Mouse (Mus musculus) olfactory bulb, adult 2 months (tissue): Measurements from ENCODE around the gene Creb5. TPM values are rescaled to one million over a fixed set of nuclear protein-coding genes. Genes with fewer than 3 reads are reported as not detected.

Source experiments
- H3K27ac ChIP-seq: fragments of 200-500 bp; 2 replicates; pipeline ENCODE4 v1.5.1; 2012; ENCODE audit warnings: low read depth, low read length; ENCODE audit not compliant: insufficient read depth
- H3K4me1 ChIP-seq: fragments of 200-500 bp; 2 replicates; pipeline ENCODE4 v1.6.1; 2012; ENCODE audit warnings: low read length; ENCODE audit not compliant: control insufficient read depth, insufficient read depth
- H3K4me3 ChIP-seq: fragments of 200-500 bp; 2 replicates; pipeline ENCODE4 v1.5.1; 2012; ENCODE audit warnings: mild to moderate bottlenecking, low read depth, low read length, moderate library complexity; ENCODE audit not compliant: insufficient read depth
- CTCF ChIP-seq: fragments of 200-500 bp; IDR thresholded peaks from 2 replicates; pipeline ENCODE4 v1.5.1; 2012; ENCODE audit warnings: low read depth, mild to moderate bottlenecking, low read length, moderate library complexity; ENCODE audit not compliant: insufficient read depth
- POLR2A ChIP-seq: fragments of 200-500 bp; IDR thresholded peaks from 2 replicates; pipeline ENCODE4 v1.6.1; 2012; ENCODE audit warnings: mild to moderate bottlenecking, low read depth, low read length, moderate library complexity; ENCODE audit not compliant: insufficient read depth
- whole genome bisulfite sequencing: fragments of 180-500 bp; shearing (Covaris S2); methylation state at CpG from one replicate; pipeline ENCODE4 v1.1.7; 2018; 5-methylcytosine and 5-hydroxymethylcytosine counted together
- polyA plus RNA-seq: library from polyadenylated mRNA; stranded (reverse); fragments of >200 nt; gene quantifications from 2 replicates; pipeline ENCODE4 v1.2.4, GENCODE M21; 2012; ENCODE audit warnings: low replicate concordance; ENCODE audit not compliant: missing spikeins, insufficient read depth, insufficient read length

Creb5 gene
- polyA plus RNA-seq, 1 experiment = not detected

- Histone ChIP-seq H3K4me1 (no peaks in the 10 kb centered on the region), H3K27ac (no peak overlapping the region), H3K4me3 (no peak overlapping the region)
- WGBS = 85% methylated on average over 1 of the region's 1 CpGs
- TF ChIP-seq POLR2A = no peak
- no peak for TF ChIP-seq CTCF
Observed at GRCm38 (mm10) chr6:53619676-53620075, 332.6 kb downstream of the Creb5 start.

- whole genome bisulfite sequencing = 91% methylated on average over 5 of the region's 5 CpGs
- TF ChIP-seq POLR2A (no peak), CTCF (no peak)
- H3K27ac ChIP-seq = no peak overlapping the region
- no peak overlapping the region for H3K4me3 ChIP-seq
- no peaks in the 10 kb centered on the region for H3K4me1 ChIP-seq
Observed at GRCm38 (mm10) chr6:53621295-53621694, 334.2 kb downstream of the Creb5 start.

DNA sequence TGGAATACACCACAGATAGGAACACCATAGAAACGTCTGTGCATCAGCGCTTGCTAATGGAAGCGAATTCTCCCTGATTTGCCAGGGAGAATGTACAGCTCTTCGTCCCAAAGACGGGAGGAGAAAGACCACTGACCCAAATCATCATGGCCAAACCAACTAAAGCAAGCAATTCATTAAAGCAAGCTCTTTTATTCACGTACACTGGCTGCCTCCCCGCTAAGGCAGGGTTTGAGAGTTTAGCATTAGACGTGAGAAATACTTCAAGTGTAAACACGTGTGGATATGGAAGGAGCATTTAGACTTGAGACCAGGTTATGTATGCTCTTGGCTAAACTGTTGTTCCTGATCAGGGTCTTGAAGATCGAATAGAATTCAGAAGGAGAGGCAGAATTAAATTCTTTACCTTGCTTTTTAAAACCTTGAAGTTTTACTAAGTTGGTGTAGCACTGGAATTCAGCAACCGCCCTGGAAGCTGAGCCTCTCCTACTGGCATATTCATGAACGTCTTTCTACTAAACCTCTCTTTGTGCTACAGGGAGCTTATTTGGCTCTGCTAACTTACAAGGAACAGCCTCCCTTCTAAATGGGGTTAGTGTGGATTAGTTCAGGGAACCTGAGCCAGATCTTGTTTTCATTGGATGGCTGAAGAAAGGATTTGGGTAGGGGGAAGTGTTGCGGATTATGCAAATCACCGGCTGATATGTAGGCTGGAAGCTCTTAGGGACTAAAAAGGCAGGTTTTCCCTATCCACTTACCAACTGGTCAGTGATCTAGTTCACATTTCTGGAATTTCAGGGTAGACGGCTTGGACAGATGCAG lies 337.6 kb downstream of the Creb5 start:
- no peak overlapping the region for H3K27ac ChIP-seq
- WGBS = 56% methylated on average over 15 of the region's 15 CpGs
- H3K4me3 ChIP-seq = no peak overlapping the region
- H3K4me1 ChIP-seq = no peaks in the 10 kb centered on the region
- TF ChIP-seq CTCF (no peak), POLR2A (no peak)

DNA sequence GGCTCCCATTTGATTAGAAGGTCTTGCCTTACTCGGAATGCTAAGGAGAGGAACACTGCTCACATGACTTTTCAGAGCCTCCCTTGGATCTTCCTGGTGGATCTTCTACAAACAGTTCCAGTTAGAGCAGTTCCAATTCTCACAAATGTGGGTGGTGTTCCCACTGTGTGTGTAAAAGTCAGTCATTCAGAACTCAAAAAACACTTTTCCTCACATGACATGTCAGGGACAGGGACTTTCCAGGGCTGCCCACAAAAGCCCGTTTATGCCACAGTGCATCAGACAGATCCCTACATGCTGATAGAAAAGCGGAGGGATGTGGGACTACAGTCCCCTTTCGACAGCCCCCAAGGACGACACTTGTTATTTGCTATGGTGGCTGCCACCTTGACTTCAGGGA lies 339.0 kb downstream of the Creb5 start:
- Histone ChIP-seq H3K4me3 (no peak overlapping the region), H3K4me1 (no peaks in the 10 kb centered on the region), H3K27ac (no peak overlapping the region)
- TF ChIP-seq CTCF = no peak
- no peak for TF ChIP-seq POLR2A
- 91% methylated on average over 5 of the region's 5 CpGs for WGBS

GRCm38 (mm10) chr6:53628714-53629113 lies 341.6 kb downstream of the Creb5 start:
- TF ChIP-seq CTCF = no peak
- TF ChIP-seq POLR2A = no peak
- H3K4me1 ChIP-seq = no peaks in the 10 kb centered on the region
- no peak overlapping the region for H3K27ac ChIP-seq
- no peak overlapping the region for H3K4me3 ChIP-seq

- TF ChIP-seq CTCF = no peak
- no peak for TF ChIP-seq POLR2A
- Histone ChIP-seq H3K4me3 (no peak overlapping the region), H3K4me1 (no peaks in the 10 kb centered on the region), H3K27ac (no peak overlapping the region)
- WGBS = 94% methylated on average over 7 of the region's 7 CpGs
Observed at GRCm38 (mm10) chr6:53635453-53635852, 348.4 kb downstream of the Creb5 start.

- H3K4me3 ChIP-seq = no peak overlapping the region
- H3K4me1 ChIP-seq = peaks cover 4% of the 10 kb centered on the region; the same call in 1 of the 2 replicates
- TF ChIP-seq POLR2A (no peak), CTCF (no peak)
- WGBS = 61% methylated on average over 13 of the region's 13 CpGs
- H3K27ac ChIP-seq = no peak overlapping the region
Observed at GRCm38 (mm10) chr6:53637356-53638351, 350.6 kb downstream of the Creb5 start.

- 43% methylated on average over 30 of the region's 30 CpGs for WGBS
Observed at GRCm38 (mm10) chr6:53641633-53642605, 354.8 kb downstream of the Creb5 start.

More at GRCm38 (mm10) chr6:53641633-53642605, 354.8 kb downstream of the Creb5 start:
- Histone ChIP-seq H3K27ac (no peak overlapping the region), H3K4me1 (peaks cover 4% of the 10 kb centered on the region; the same call in 1 of the 2 replicates), H3K4me3 (no peak overlapping the region)
- TF ChIP-seq CTCF (no peak), POLR2A (no peak)
